Mouse (Mus musculus): Measurements from ENCODE around the gene 9130230L23Rik. TPM values are rescaled to one million over a fixed set of nuclear protein-coding genes. Genes with fewer than 3 reads are reported as not detected.

9130230L23Rik gene
- polyA plus RNA-seq, 1 experiment = 0.10 TPM

DNA sequence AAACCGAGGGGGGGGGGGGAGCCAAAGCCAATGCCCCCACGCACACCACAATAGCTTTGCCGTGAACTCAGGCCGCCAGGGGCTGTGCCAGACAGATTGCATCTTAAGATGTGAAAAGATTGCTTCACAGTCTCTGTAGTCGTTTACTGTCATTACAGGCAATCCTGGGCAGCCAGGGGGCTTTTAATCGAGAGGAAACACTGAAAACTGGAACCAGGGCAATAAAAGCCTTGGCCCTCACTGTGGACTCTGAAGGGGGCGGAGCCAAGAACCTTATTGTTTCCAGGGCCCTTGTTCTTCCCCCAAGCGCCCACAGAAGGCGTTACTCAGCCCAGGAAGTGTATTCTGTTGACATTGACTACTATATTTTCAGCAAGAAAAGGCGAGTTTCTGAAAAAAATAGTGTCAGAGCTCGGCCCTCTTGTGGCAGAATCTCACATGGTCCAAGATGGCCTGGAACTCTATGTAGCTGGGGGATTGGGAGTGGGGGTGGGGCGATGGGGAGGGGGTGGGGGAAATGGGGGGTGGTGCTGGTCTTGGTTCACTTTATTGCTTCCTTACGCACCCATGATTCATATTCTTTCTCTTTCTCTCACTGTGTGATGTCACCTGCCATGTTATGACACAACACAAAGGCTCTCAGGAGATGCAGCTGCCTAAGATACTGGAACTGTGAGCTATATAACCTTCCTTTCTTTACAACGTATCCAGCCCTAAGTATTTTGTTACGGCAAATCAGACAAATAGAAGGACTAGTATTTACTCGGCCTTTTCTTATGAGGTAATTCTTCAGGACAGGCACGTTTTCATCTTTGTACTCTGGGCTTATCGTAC lies 53.2 kb downstream of the 9130230L23Rik start:
- DNase-seq (ENCODE audit: low read depth) = peak; percentile 89
- TF ChIP-seq CTCF (IDR thresholded peaks at IDR 0.05; ENCODE audit: borderline replicate concordance, extremely low read depth, insufficient read depth, insufficient read length) = peak; percentile 20; the same call in 1 of the 2 replicates
- TF ChIP-seq POLR2A (IDR thresholded peaks at IDR 0.05; ENCODE audit: borderline replicate concordance, extremely low read depth, insufficient read depth, insufficient read length, poor library complexity, severe bottlenecking) = no peak

DNA sequence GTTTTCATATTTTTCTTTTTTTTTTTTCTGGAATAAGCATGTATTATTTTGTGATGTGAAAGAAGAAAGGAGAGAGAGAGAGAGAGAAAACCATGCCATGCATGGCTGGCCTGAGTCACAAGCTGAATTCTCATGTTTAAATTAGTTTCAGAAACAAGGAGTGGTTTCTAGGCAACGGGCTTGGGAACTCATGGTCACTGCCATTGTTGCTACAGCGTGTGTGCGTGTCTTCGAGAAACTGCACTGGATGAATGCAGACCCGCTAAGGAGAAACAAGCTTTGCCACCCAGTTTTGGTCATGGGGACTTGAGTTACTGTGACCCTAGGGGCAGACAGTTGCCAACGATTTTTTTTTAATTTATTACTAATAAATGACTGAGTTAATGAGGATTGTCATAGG lies 53.8 kb downstream of the 9130230L23Rik start:
- TF ChIP-seq POLR2A (IDR thresholded peaks at IDR 0.05; ENCODE audit: borderline replicate concordance, extremely low read depth, insufficient read depth, insufficient read length, poor library complexity, severe bottlenecking) (0 out of 2 replicates have a peak, but pooled peaks have one; percentile 18), CTCF (IDR thresholded peaks at IDR 0.05; ENCODE audit: borderline replicate concordance, extremely low read depth, insufficient read depth, insufficient read length) (no peak)
- peak; percentile 96 for DNase-seq (ENCODE audit: low read depth)

GRCm38 (mm10) chr5:65949822-65950221 lies 54.3 kb downstream of the 9130230L23Rik start:
- DNase-seq (ENCODE audit: low read depth) = peak; percentile 37
- TF ChIP-seq CTCF (IDR thresholded peaks at IDR 0.05; ENCODE audit: borderline replicate concordance, extremely low read depth, insufficient read depth, insufficient read length) (no peak), POLR2A (IDR thresholded peaks at IDR 0.05; ENCODE audit: borderline replicate concordance, extremely low read depth, insufficient read depth, insufficient read length, poor library complexity, severe bottlenecking) (no peak)

- TF ChIP-seq POLR2A (IDR thresholded peaks at IDR 0.05; ENCODE audit: borderline replicate concordance, extremely low read depth, insufficient read depth, insufficient read length, poor library complexity, severe bottlenecking) (no peak), CTCF (IDR thresholded peaks at IDR 0.05; ENCODE audit: borderline replicate concordance, extremely low read depth, insufficient read depth, insufficient read length) (no peak)
Observed at GRCm38 (mm10) chr5:65941145-65941544, 62.9 kb downstream of the 9130230L23Rik start.

GRCm38 (mm10) chr5:65937998-65938715 lies 65.9 kb downstream of the 9130230L23Rik start:
- DNase-seq (ENCODE audit: low read depth) = peak; percentile 78
- TF ChIP-seq POLR2A (IDR thresholded peaks at IDR 0.05; ENCODE audit: borderline replicate concordance, extremely low read depth, insufficient read depth, insufficient read length, poor library complexity, severe bottlenecking) (no peak), CTCF (IDR thresholded peaks at IDR 0.05; ENCODE audit: borderline replicate concordance, extremely low read depth, insufficient read depth, insufficient read length) (peak; percentile 91)

More at GRCm38 (mm10) chr5:65941145-65941544, 62.9 kb downstream of the 9130230L23Rik start:
- DNase-seq (ENCODE audit: low read depth) = no peak

- TF ChIP-seq POLR2A (IDR thresholded peaks at IDR 0.05; ENCODE audit: borderline replicate concordance, extremely low read depth, insufficient read depth, insufficient read length, poor library complexity, severe bottlenecking) (no peak), CTCF (IDR thresholded peaks at IDR 0.05; ENCODE audit: borderline replicate concordance, extremely low read depth, insufficient read depth, insufficient read length) (no peak)
- no peak for DNase-seq (ENCODE audit: low read depth)
Observed at GRCm38 (mm10) chr5:65937011-65937726, 66.9 kb downstream of the 9130230L23Rik start.

- TF ChIP-seq CTCF (IDR thresholded peaks at IDR 0.05; ENCODE audit: borderline replicate concordance, extremely low read depth, insufficient read depth, insufficient read length) (no peak), POLR2A (IDR thresholded peaks at IDR 0.05; ENCODE audit: borderline replicate concordance, extremely low read depth, insufficient read depth, insufficient read length, poor library complexity, severe bottlenecking) (no peak)
- DNase-seq (ENCODE audit: low read depth) = no peak
Observed at GRCm38 (mm10) chr5:65934783-65935182, 69.3 kb downstream of the 9130230L23Rik start, which contains the start of gene Chrna9. Gene Chrna9, plus strand, starts transcription at chr5:65934921.

- DNase-seq (ENCODE audit: low read depth) = no peak
- no peak for TF ChIP-seq CTCF (IDR thresholded peaks at IDR 0.05; ENCODE audit: borderline replicate concordance, extremely low read depth, insufficient read depth, insufficient read length)
- TF ChIP-seq POLR2A (IDR thresholded peaks at IDR 0.05; ENCODE audit: borderline replicate concordance, extremely low read depth, insufficient read depth, insufficient read length, poor library complexity, severe bottlenecking) = no peak
Observed at GRCm38 (mm10) chr5:65933764-65934163, 70.3 kb downstream of the 9130230L23Rik start.

- no peak for DNase-seq (ENCODE audit: low read depth)
- TF ChIP-seq POLR2A (IDR thresholded peaks at IDR 0.05; ENCODE audit: borderline replicate concordance, extremely low read depth, insufficient read depth, insufficient read length, poor library complexity, severe bottlenecking) = no peak
- no peak for TF ChIP-seq CTCF (IDR thresholded peaks at IDR 0.05; ENCODE audit: borderline replicate concordance, extremely low read depth, insufficient read depth, insufficient read length)
Observed at GRCm38 (mm10) chr5:65933258-65933657, 70.8 kb downstream of the 9130230L23Rik start.

- TF ChIP-seq CTCF (IDR thresholded peaks at IDR 0.05; ENCODE audit: borderline replicate concordance, extremely low read depth, insufficient read depth, insufficient read length) (no peak), POLR2A (IDR thresholded peaks at IDR 0.05; ENCODE audit: borderline replicate concordance, extremely low read depth, insufficient read depth, insufficient read length, poor library complexity, severe bottlenecking) (no peak)
Observed at GRCm38 (mm10) chr5:65930171-65930570, 73.9 kb downstream of the 9130230L23Rik start.

More at GRCm38 (mm10) chr5:65930171-65930570, 73.9 kb downstream of the 9130230L23Rik start:
- DNase-seq (ENCODE audit: low read depth) = no peak

Other genes starting within 250 kb of the 9130230L23Rik start
- 30.2 and 31.4 TPM in 2 replicates for gene N4bp2, start 240.8 kb downstream of the 9130230L23Rik start, polyA plus RNA-seq (2012; rRNA removed)
- gene Rhoh, start 143.1 kb downstream of the 9130230L23Rik start, polyA plus RNA-seq (2012; rRNA removed) = 0.28 and 0.38 TPM in 2 replicates
- gene Chrna9, start 69.4 kb downstream of the 9130230L23Rik start, polyA plus RNA-seq (2012; rRNA removed) = not detected in 2 replicates
- gene Rbm47, start 168.8 kb upstream of the 9130230L23Rik start, polyA plus RNA-seq (2012; rRNA removed) = 1.4 and 3.7 TPM in 2 replicates